Mouse (Mus musculus) myocyte (in vitro differentiated cells): ENCODE measurements at regions not wholly inside any gene's neighbourhood (a gene's known extent, or its start where the extent isn't known, plus 50 kb on each side); places are given as distances from the start of the nearest gene placed in this dataset.
A peak's percentile ranks its signal among the peaks of the same experiment; 100 is the strongest.

Source experiments
- H3K27me3 ChIP-seq: one replicate; pipeline ENCODE4 v1.6.1; 2011; ENCODE audit not compliant: control insufficient read depth, insufficient read depth, insufficient read length
- H3K36me3 ChIP-seq: one replicate; pipeline ENCODE4 v1.6.1; 2011; ENCODE audit not compliant: control insufficient read depth, insufficient read depth
- H3K4me2 ChIP-seq: one replicate; pipeline ENCODE4 v1.6.1; 2011; ENCODE audit warnings: low read depth, control low read depth
- H3K4me3 ChIP-seq: one replicate; pipeline ENCODE4 v1.5.1; 2011; ENCODE audit warnings: mild to moderate bottlenecking, control low read depth, moderate library complexity
- H3K79me2 ChIP-seq: one replicate; pipeline ENCODE4 v1.6.1; 2011; ENCODE audit not compliant: control insufficient read depth, insufficient read depth
- H3ac ChIP-seq: one replicate; pipeline ENCODE4 v1.6.1; 2011; ENCODE audit not compliant: control insufficient read depth, insufficient read length
- CEBPB ChIP-seq: IDR thresholded peaks from 2 replicates; pipeline ENCODE4 v1.6.1; 2011; ENCODE audit warnings: mild to moderate bottlenecking, moderate library complexity; ENCODE audit not compliant: poor library complexity, insufficient read depth, severe bottlenecking
- E2F4 ChIP-seq: IDR thresholded peaks from one replicate; pipeline ENCODE4 v1.6.1; 2011; ENCODE audit warnings: mild to moderate bottlenecking, control low read depth, moderate library complexity; ENCODE audit not compliant: insufficient read depth
- MAX ChIP-seq: IDR thresholded peaks from one replicate; pipeline ENCODE4 v1.6.1; 2011; ENCODE audit warnings: low read depth, mild to moderate bottlenecking, control low read depth
- MYOD1 ChIP-seq, 3 experiments: IDR thresholded peaks; one replicate each; pipeline ENCODE4 v1.6.1; 2011; ENCODE audit warnings: control low read depth in 2 of 3, low read depth in 2 of 3, mild to moderate bottlenecking in 2 of 3, moderate library complexity in 1 of 3; ENCODE audit not compliant: insufficient read length in 2 of 3, control insufficient read depth in 1 of 3
- MYOG ChIP-seq, 3 experiments: IDR thresholded peaks; one replicate each; pipeline ENCODE4 v1.6.1; 2011; ENCODE audit warnings: control low read depth in 2 of 3, low read depth in 2 of 3, mild to moderate bottlenecking in 2 of 3; ENCODE audit not compliant: insufficient read length in 2 of 3, control insufficient read depth in 1 of 3, insufficient read depth in 1 of 3
- POLR2A ChIP-seq: IDR thresholded peaks from one replicate; pipeline ENCODE4 v1.6.1; 2011; ENCODE audit warnings: low read depth, mild to moderate bottlenecking, control low read depth, moderate library complexity; ENCODE audit not compliant: insufficient read length
- POLR2AphosphoS2 ChIP-seq: IDR thresholded peaks from one replicate; pipeline ENCODE4 v1.6.1; 2011; ENCODE audit warnings: low read depth, control low read depth; ENCODE audit not compliant: insufficient read length
- REST ChIP-seq: IDR thresholded peaks from one replicate; pipeline ENCODE4 v1.6.1; 2011; ENCODE audit warnings: mild to moderate bottlenecking, control low read depth, moderate library complexity; ENCODE audit not compliant: insufficient read depth, insufficient read length
- SRF ChIP-seq: IDR thresholded peaks from one replicate; pipeline ENCODE4 v1.6.1; 2011; ENCODE audit warnings: low read depth; ENCODE audit not compliant: control insufficient read depth, insufficient read length
- TCF12 ChIP-seq: IDR thresholded peaks from one replicate; pipeline ENCODE4 v1.6.1; 2011; ENCODE audit warnings: mild to moderate bottlenecking, control low read depth; ENCODE audit not compliant: poor library complexity, insufficient read depth, severe bottlenecking
- TCF3 ChIP-seq: IDR thresholded peaks from one replicate; pipeline ENCODE4 v1.6.1; 2011; ENCODE audit warnings: low read depth, control low read depth; ENCODE audit not compliant: insufficient read length
- USF1 ChIP-seq: IDR thresholded peaks from one replicate; pipeline ENCODE4 v1.6.1; 2011; ENCODE audit warnings: low read depth, mild to moderate bottlenecking, control low read depth, moderate library complexity

GRCm38 (mm10) chr8:57400776-57401631, 54.7 kb upstream of the Scrg1 start:
- Histone ChIP-seq H3ac (no peak overlapping the region), H3K4me2 (peak overlapping the region; percentile 65)

GRCm38 (mm10) chr8:57401661-57402060, 54.1 kb upstream of the Scrg1 start:
- Histone ChIP-seq H3K4me3 (no peak overlapping the region), H3ac (no peak overlapping the region), H3K36me3 (no peaks in the 10 kb centered on the region), H3K27me3 (no peaks in the 10 kb centered on the region), H3K79me2 (no peaks in the 10 kb centered on the region), H3K4me2 (peak overlapping the region; percentile 65)
- TF ChIP-seq REST (no peak), TCF12 (peak; percentile 44), MAX (no peak), POLR2AphosphoS2 (no peak), MYOG (IDR thresholded peaks at IDR 0.05; ENCODE audit: control insufficient read depth in 1 of 3, insufficient read depth in 1 of 3, insufficient read length in 2 of 3, low read depth in 2 of 3) (no peak), CEBPB (peak; percentile 50), SRF (no peak), POLR2A (no peak), USF1 (no peak), MYOD1 (IDR thresholded peaks at IDR 0.05; ENCODE audit: control insufficient read depth in 1 of 3, insufficient read length in 2 of 3, low read depth in 2 of 3) (peak in 2 of 3 experiments; percentile 34 to 72), TCF3 (no peak), E2F4 (no peak)

More at GRCm38 (mm10) chr8:57400776-57401631, 54.7 kb upstream of the Scrg1 start:
- Histone ChIP-seq H3K79me2 (no peaks in the 10 kb centered on the region), H3K36me3 (no peaks in the 10 kb centered on the region), H3K4me3 (no peak overlapping the region), H3K27me3 (no peaks in the 10 kb centered on the region)
- TF ChIP-seq SRF (no peak), CEBPB (0 out of 2 replicates have a peak, but pooled peaks have one; percentile 6)

- H3K79me2 ChIP-seq: no peaks in the 10 kb centered on the region
- TF ChIP-seq CEBPB: no peak
- no peak for TF ChIP-seq POLR2AphosphoS2
- TF ChIP-seq USF1: no peak
- TF ChIP-seq TCF12: no peak
- TF ChIP-seq TCF3: no peak
- no peak for TF ChIP-seq MYOD1 (IDR thresholded peaks at IDR 0.05; ENCODE audit: control insufficient read depth in 1 of 3, insufficient read length in 2 of 3, low read depth in 2 of 3)
- no peak for TF ChIP-seq SRF
- TF ChIP-seq MYOG (IDR thresholded peaks at IDR 0.05; ENCODE audit: control insufficient read depth in 1 of 3, insufficient read depth in 1 of 3, insufficient read length in 2 of 3, low read depth in 2 of 3): no peak
- peak overlapping the region; percentile 65 for H3K4me2 ChIP-seq
- no peaks in the 10 kb centered on the region for H3K27me3 ChIP-seq
- H3ac ChIP-seq: no peak overlapping the region
- no peak overlapping the region for H3K4me3 ChIP-seq
- no peaks in the 10 kb centered on the region for H3K36me3 ChIP-seq
These were observed 53.5 kb upstream of the Scrg1 start for GRCm38 (mm10) chr8:57402200-57402599.

GRCm38 (mm10) chr8:57403640-57404180, 52.0 kb upstream of the Scrg1 start:
- Histone ChIP-seq H3K27me3 (peaks cover 5% of the 10 kb centered on the region), H3ac (no peak overlapping the region), H3K36me3 (no peaks in the 10 kb centered on the region), H3K4me2 (no peak overlapping the region), H3K4me3 (no peak overlapping the region), H3K79me2 (no peaks in the 10 kb centered on the region)
- TF ChIP-seq POLR2A: no peak
- TF ChIP-seq CEBPB: no peak
- TF ChIP-seq MYOD1 (IDR thresholded peaks at IDR 0.05; ENCODE audit: control insufficient read depth in 1 of 3, insufficient read length in 2 of 3, low read depth in 2 of 3): no peak
- no peak for TF ChIP-seq E2F4
- no peak for TF ChIP-seq POLR2AphosphoS2
- no peak for TF ChIP-seq SRF
- TF ChIP-seq REST: no peak
- no peak for TF ChIP-seq USF1
- TF ChIP-seq MYOG (IDR thresholded peaks at IDR 0.05; ENCODE audit: control insufficient read depth in 1 of 3, insufficient read depth in 1 of 3, insufficient read length in 2 of 3, low read depth in 2 of 3): no peak
- no peak for TF ChIP-seq TCF12

- Histone ChIP-seq H3K4me2 (peak overlapping the region; percentile 27), H3K36me3 (no peaks in the 10 kb centered on the region), H3K79me2 (no peaks in the 10 kb centered on the region), H3K4me3 (no peak overlapping the region), H3ac (no peak overlapping the region), H3K27me3 (peaks cover 12% of the 10 kb centered on the region)
- no peak for TF ChIP-seq MYOD1 (IDR thresholded peaks at IDR 0.05; ENCODE audit: control insufficient read depth in 1 of 3, insufficient read length in 2 of 3, low read depth in 2 of 3)
- no peak for TF ChIP-seq E2F4
- no peak for TF ChIP-seq TCF12
- TF ChIP-seq SRF: no peak
- TF ChIP-seq USF1: no peak
These were observed 50.4 kb upstream of the Scrg1 start for GRCm38 (mm10) chr8:57405277-57405817.
